Mouse (Mus musculus) spleen, adult 2 months (tissue): Measurements from ENCODE around the gene Iqcb1. TPM values are rescaled to one million over a fixed set of nuclear protein-coding genes. Genes with fewer than 3 reads are reported as not detected.
"Not testable (repeated sequence)": the region's sequence is repeated elsewhere in the genome, so short reads cannot be mapped to it uniquely, and the experiment has no call there.

Experiments used
- DNase-seq, 2 experiments: peaks; one replicate each; pipeline versions ENCODE4 v3.0.0 to v3.0.0-alpha.2; 2012 to 2021; ENCODE audit warnings: low spot score in 2 of 2, low read depth in 1 of 2
- H3K27ac ChIP-seq: fragments of 200-500 bp; 2 replicates; pipeline ENCODE4 v1.5.1; 2012; ENCODE audit warnings: low read length, inconsistent platforms; ENCODE audit not compliant: insufficient read depth
- H3K27me3 ChIP-seq: fragments of 200-500 bp; 2 replicates; pipeline ENCODE4 v1.6.1; 2012; ENCODE audit warnings: mild to moderate bottlenecking, moderate library complexity, low read length, inconsistent platforms; ENCODE audit not compliant: control insufficient read depth, insufficient read depth
- H3K36me3 ChIP-seq: fragments of 200-500 bp; 2 replicates; pipeline ENCODE4 v1.6.1; 2012; ENCODE audit warnings: mild to moderate bottlenecking, low read length, inconsistent platforms; ENCODE audit not compliant: control insufficient read depth, insufficient read depth
- H3K4me1 ChIP-seq: fragments of 200-500 bp; 2 replicates; pipeline ENCODE4 v1.6.1; 2011; ENCODE audit warnings: inconsistent platforms; ENCODE audit not compliant: control insufficient read depth, insufficient read depth, insufficient read length
- H3K4me3 ChIP-seq: fragments of 200-500 bp; 2 replicates; pipeline ENCODE4 v1.5.1; 2011; ENCODE audit warnings: mild to moderate bottlenecking, inconsistent platforms; ENCODE audit not compliant: insufficient read depth, insufficient read length; ENCODE audit errors: extremely low read depth
- CTCF ChIP-seq: fragments of 200-500 bp; IDR thresholded peaks from 2 replicates; pipeline ENCODE4 v1.5.1; 2011; ENCODE audit warnings: mild to moderate bottlenecking, inconsistent platforms; ENCODE audit not compliant: insufficient read depth, insufficient read length, insufficient replicate concordance; ENCODE audit errors: extremely low read depth
- POLR2A ChIP-seq: fragments of 200-500 bp; IDR thresholded peaks from 2 replicates; pipeline ENCODE4 v1.6.1; 2011; ENCODE audit warnings: low read depth, low read length, inconsistent platforms
- WGBS: fragments of 180-500 bp; shearing (Covaris S2); methylation state at CpG from one replicate; pipeline ENCODE4 v1.1.7; 2018; 5-methylcytosine and 5-hydroxymethylcytosine counted together
- polyA plus RNA-seq: library from polyadenylated mRNA; depleted of rRNA; stranded (reverse); fragments of >200 nt; gene quantifications from 2 replicates; pipeline ENCODE4 v1.2.3, GENCODE M21; 2012

Iqcb1 gene
- polyA plus RNA-seq, 1 experiment, result 1.1 TPM

DNA sequence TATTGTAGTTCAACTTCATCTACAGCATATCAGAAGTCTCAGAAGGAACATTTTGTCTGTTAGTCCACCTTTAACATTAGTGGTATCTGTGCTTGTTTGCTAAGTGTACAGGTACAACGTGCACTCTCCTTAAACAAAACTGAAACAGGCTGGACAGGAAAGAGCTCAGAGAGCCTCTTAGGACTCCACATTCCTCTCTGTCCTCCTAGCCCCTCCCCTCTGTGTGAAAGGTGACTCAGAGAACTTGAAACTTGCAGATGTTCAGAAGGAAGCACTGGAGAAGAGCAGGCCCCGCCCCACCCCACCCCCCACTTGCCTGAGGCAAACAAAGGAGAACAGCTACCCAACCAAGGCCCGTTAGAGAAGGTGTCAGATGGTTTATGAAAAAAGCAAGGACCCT lies 6.7 kb upstream of the Iqcb1 start:
- peak; percentile 34 to 48 for DNase-seq
- Histone ChIP-seq H3K4me3 (no peak overlapping the region), H3K27ac (no peak overlapping the region), H3K27me3 (no peaks in the 10 kb centered on the region), H3K36me3 (no peaks in the 10 kb centered on the region), H3K4me1 (peaks cover 3% of the 10 kb centered on the region; the same call in 1 of the 2 replicates)
- 2% methylated on average over 3 of the region's 3 CpGs for WGBS
- TF ChIP-seq POLR2A, result no peak
- TF ChIP-seq CTCF, result no peak

DNA sequence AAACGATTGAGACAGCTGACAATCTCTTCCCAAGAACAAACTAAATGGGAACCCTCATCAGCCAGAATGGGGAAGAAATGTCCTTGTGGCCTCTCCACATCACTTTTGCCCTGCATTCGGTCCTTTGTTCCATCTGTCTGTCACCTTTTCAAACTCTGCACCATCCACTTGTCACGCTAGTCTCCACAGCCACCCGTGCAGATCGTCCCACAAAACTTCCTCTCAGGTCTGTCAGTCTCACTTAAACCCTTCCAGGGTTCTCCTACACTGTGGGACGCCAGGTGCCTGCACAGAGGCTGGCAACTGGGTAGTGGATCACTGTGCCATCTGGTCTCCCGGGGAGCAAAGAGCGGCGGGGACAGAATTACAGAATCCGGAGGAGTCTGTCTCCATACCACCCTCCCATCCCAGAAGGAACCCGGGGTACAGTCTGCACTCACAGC lies 553 bp upstream of the Iqcb1 start:
- 8% methylated on average over 11 of the region's 11 CpGs for WGBS
- no peaks in the 10 kb centered on the region for H3K27me3 ChIP-seq
- peak overlapping the region; percentile 88 for H3K4me3 ChIP-seq
- TF ChIP-seq CTCF (no peak), POLR2A (no peak)
- H3K27ac ChIP-seq, result no peak overlapping the region
- H3K4me1 ChIP-seq, result peaks cover 6% of the 10 kb centered on the region; the same call in 1 of the 2 replicates
- H3K36me3 ChIP-seq, result no peaks in the 10 kb centered on the region
- DNase-seq, result peak in 1 of 2 experiments; percentile 8

DNA sequence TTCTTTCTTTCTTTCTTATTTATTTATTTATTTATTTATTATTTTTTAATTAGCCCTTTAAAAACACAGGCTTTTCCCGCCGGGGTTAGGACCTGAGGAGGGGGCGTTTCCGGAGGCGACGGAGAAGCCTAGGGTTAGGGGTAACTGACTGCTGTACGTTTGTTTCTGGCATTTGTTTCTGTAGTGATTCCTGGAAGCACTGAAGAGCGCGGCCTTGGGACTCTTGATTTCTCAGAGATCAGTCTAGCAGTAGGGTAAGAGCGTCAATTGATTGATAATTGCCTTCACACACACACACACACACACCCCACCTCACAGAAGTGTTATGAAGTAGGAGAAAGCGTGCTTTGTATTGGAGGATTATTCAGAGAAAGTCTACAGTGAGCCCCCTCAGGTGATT lies 635 bp downstream of the Iqcb1 start:
- no peak for DNase-seq
- no peak for TF ChIP-seq POLR2A
- no peak for TF ChIP-seq CTCF
- peak overlapping the region; percentile 88 for H3K4me3 ChIP-seq
- no peak overlapping the region for H3K27ac ChIP-seq
- H3K4me1 ChIP-seq, result peaks cover 6% of the 10 kb centered on the region; the same call in 1 of the 2 replicates
- no peaks in the 10 kb centered on the region for H3K36me3 ChIP-seq
- 25% methylated on average over 11 of the region's 11 CpGs for WGBS
- H3K27me3 ChIP-seq, result no peaks in the 10 kb centered on the region

DNA sequence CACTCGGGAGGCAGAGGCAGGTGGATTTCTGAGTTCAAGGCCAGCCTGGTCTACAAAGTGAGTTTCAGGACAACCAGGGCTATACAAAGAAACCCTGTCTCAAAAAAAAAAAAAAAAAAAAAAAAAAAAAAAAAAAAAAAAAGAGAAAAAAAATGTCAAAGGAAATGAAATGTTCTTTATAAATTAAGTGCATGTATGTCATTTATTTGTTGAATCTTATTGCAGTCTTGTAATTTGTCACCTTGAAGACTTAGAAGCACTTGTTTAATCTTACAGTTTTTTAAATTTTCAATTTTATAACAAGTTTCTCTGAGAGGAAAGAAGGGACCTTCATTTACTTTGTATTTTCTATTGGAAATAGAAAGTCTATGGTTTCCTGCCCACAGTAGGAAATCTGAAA lies 18.7 kb downstream of the Iqcb1 start:
- not testable (repeated sequence) for H3K4me1 ChIP-seq, H3K27ac ChIP-seq, H3K4me3 ChIP-seq, H3K36me3 ChIP-seq, H3K27me3 ChIP-seq, DNase-seq
- 97% methylated on average over 1 of the region's 1 CpGs for WGBS

DNA sequence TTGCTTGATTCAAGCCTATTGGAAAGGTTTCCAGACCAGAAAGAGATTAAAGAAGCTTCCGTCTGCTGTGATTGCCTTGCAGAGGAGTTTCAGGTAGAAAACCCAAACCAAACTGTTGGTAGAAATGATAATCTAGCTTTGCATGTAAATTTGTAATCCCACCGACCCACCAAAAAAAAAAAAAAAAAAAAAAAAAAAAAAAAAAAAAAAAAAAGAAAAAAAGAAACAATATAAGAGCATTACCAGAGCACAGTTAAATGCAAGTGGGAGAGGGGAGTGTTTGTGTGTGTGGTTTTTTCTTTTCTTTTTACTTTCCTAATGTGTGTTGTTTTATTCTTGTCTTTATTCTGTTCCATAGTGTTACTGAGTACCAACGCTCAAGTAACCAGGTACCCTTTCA lies 23.0 kb downstream of the Iqcb1 start:
- DNase-seq, result no peak
- peaks cover 2% of the 10 kb centered on the region; the same call in 1 of the 2 replicates for H3K4me1 ChIP-seq
- peaks cover under 1% of the 10 kb centered on the region; the same call in 1 of the 2 replicates for H3K36me3 ChIP-seq
- 84% methylated on average over 3 of the region's 3 CpGs for WGBS
- no peak overlapping the region; the same call in 1 of the 2 replicates for H3K4me3 ChIP-seq
- no peak overlapping the region; the same call in 1 of the 2 replicates for H3K27ac ChIP-seq
- H3K27me3 ChIP-seq, result no peaks in the 10 kb centered on the region
- TF ChIP-seq CTCF (no peak), POLR2A (no peak)

DNA sequence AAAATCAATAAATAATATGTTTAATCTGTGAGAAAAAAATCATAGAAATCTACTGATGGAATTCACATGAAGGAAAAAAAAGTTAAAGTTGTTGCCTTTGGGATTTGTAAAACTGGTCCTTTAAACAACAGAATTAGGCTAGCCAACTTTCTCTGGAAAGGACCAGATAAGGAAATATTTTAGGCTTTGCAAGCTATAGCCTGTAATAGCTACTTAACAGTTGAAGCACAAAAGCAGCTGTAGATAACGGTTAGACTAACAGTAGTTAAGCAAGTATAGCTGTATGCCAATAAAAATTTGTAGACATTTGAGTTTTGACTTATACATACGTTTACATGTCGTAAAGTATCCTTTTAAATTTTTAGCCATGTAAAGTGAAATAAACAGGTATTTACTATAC lies 35.4 kb downstream of the Iqcb1 start:
- TF ChIP-seq POLR2A (no peak), CTCF (no peak)
- WGBS, result 81% methylated on average over 3 of the region's 3 CpGs
- H3K36me3 ChIP-seq, result peaks cover 1% of the 10 kb centered on the region; the same call in 1 of the 2 replicates

DNA sequence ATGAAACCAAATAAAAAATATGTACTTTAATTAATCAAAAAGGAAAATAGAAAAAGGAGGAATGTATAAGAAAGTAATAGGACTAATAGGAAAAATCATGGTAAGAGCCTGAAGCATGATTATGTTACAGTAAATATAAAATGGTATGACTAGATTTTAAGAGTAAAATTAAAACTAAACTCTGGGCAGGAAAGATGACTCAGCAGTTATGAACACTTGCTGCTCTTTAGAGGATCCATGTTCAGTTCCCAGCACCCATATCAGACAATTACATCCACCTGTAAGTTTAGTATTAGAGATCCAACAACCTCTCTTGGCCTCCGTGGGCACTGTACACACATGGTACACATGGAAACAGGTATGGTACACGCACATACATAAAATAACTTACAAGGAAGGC lies 41.3 kb downstream of the Iqcb1 start:
- Histone ChIP-seq H3K27me3 (no peaks in the 10 kb centered on the region), H3K27ac (no peak overlapping the region), H3K4me3 (no peak overlapping the region), H3K4me1 (no peaks in the 10 kb centered on the region; the same call in 1 of the 2 replicates), H3K36me3 (peaks cover 5% of the 10 kb centered on the region; the same call in 1 of the 2 replicates)
- TF ChIP-seq CTCF, result no peak
- no peak for TF ChIP-seq POLR2A
- DNase-seq, result no peak
- WGBS, result 99% methylated on average over 2 of the region's 2 CpGs

More for the DNA sequence above, 35.4 kb downstream of the Iqcb1 start:
- Histone ChIP-seq H3K27ac (no peak overlapping the region), H3K27me3 (no peaks in the 10 kb centered on the region), H3K4me1 (no peaks in the 10 kb centered on the region), H3K4me3 (no peak overlapping the region)
- DNase-seq, result no peak
